Mouse (Mus musculus) megakaryocyte, embryonic 14.5 days (primary cell): ENCODE data around the gene Zscan26. TPM values are rescaled to one million over a fixed set of nuclear protein-coding genes. Genes with fewer than 3 reads are reported as not detected.
"Not testable (repeated sequence)": the region's sequence is repeated elsewhere in the genome, so short reads cannot be mapped to it uniquely, and the experiment has no call there.

ENCODE experiments used
- H3K27me3 ChIP-seq: replicated peaks from 2 replicates; pipeline ENCODE3; 2012; ENCODE audit warnings: inconsistent platforms
- H3K36me3 ChIP-seq: replicated peaks from 2 replicates; pipeline ENCODE3; 2012; ENCODE audit warnings: low read length, inconsistent platforms, mixed read lengths
- H3K4me1 ChIP-seq: 2 replicates; pipeline ENCODE4 v1.6.1; 2012; ENCODE audit warnings: inconsistent platforms
- H3K4me3 ChIP-seq: replicated peaks from 2 replicates; pipeline ENCODE3; 2012; ENCODE audit warnings: moderate library complexity, mild to moderate bottlenecking, inconsistent platforms
- H3K9me3 ChIP-seq: 2 replicates; pipeline ENCODE4 v1.6.1; 2012; ENCODE audit warnings: inconsistent platforms
- FLI1 ChIP-seq: IDR thresholded peaks from 2 replicates; pipeline ENCODE4 v1.6.1; 2012; ENCODE audit warnings: low read length, inconsistent platforms, mixed read lengths
- GATA1 ChIP-seq: IDR thresholded peaks from 3 replicates; pipeline ENCODE4 v1.6.1; 2012; ENCODE audit warnings: mixed read lengths, low read length, inconsistent platforms, borderline replicate concordance
- polyA plus RNA-seq: library from polyadenylated mRNA; stranded (reverse); fragments of >175 nt; gene quantifications from 2 replicates; pipeline ENCODE4 v1.2.3, GENCODE M21; 2012; ENCODE audit warnings: low replicate concordance; ENCODE audit not compliant: insufficient read depth

Gene Zscan26
- 0.70 TPM in 1 of 2 replicates, not detected in the other for polyA plus RNA-seq

- Histone ChIP-seq H3K36me3 (peaks cover 19% of the 10 kb centered on the region), H3K27me3 (peaks cover 19% of the 10 kb centered on the region), H3K4me3 (peak within 1 kb of the TSS; percentile 96), H3K9me3 (no peaks in the 10 kb centered on the region), H3K4me1 (peaks cover 24% of the 10 kb centered on the region)
- TF ChIP-seq FLI1, result no peak
- no peak for TF ChIP-seq GATA1
Observed at GRCm38 (mm10) chr13:21453449-21453848, at the start of gene Zscan26. Gene Zscan26, minus strand, starts transcription at chr13:21453730.

GRCm38 (mm10) chr13:21502296-21502695, 48.8 kb upstream of the Zscan26 start:
- Histone ChIP-seq H3K9me3 (no peaks in the 10 kb centered on the region), H3K36me3 (no peaks in the 10 kb centered on the region), H3K4me3 (no peak overlapping the region), H3K27me3 (no peaks in the 10 kb centered on the region), H3K4me1 (peaks cover 4% of the 10 kb centered on the region; the same call in 1 of the 2 replicates)
- no peak for TF ChIP-seq FLI1

GRCm38 (mm10) chr13:21501182-21501581, 47.7 kb upstream of the Zscan26 start, which contains the start of gene Gm11273:
Gene Gm11273, minus strand, starts transcription at chr13:21501418.
- not testable (repeated sequence) for H3K4me1 ChIP-seq, H3K4me3 ChIP-seq, H3K9me3 ChIP-seq, H3K36me3 ChIP-seq, H3K27me3 ChIP-seq

GRCm38 (mm10) chr13:21495080-21495479, 41.5 kb upstream of the Zscan26 start, which contains the start of gene AK157302:
Gene AK157302, plus strand, starts transcription at chr13:21495223.
- H3K4me3 ChIP-seq, result no peak within 1 kb of the TSS

GRCm38 (mm10) chr13:21492847-21493246, 39.3 kb upstream of the Zscan26 start:
- Histone ChIP-seq H3K4me1 (no peaks in the 10 kb centered on the region), H3K36me3 (no peaks in the 10 kb centered on the region), H3K27me3 (peaks cover 1% of the 10 kb centered on the region), H3K4me3 (no peak overlapping the region), H3K9me3 (0 out of 2 replicates have a peak, but pooled peaks cover 3% of the 10 kb centered on the region)
- TF ChIP-seq FLI1 (no peak), GATA1 (no peak)

More at GRCm38 (mm10) chr13:21495080-21495479, 41.5 kb upstream of the Zscan26 start, which contains the start of gene AK157302:
- H3K27me3 ChIP-seq, result peaks cover 1% of the 10 kb centered on the region
- H3K36me3 ChIP-seq, result no peaks in the 10 kb centered on the region
- H3K9me3 ChIP-seq, result no peaks in the 10 kb centered on the region
- TF ChIP-seq FLI1 (no peak), GATA1 (no peak)
- H3K4me1 ChIP-seq, result no peaks in the 10 kb centered on the region

- H3K4me3 ChIP-seq, result no peak overlapping the region
- TF ChIP-seq GATA1, result no peak
- TF ChIP-seq FLI1, result no peak
- H3K9me3 ChIP-seq, result peaks cover 9% of the 10 kb centered on the region
- peaks cover 7% of the 10 kb centered on the region for H3K36me3 ChIP-seq
- peaks cover 5% of the 10 kb centered on the region; the same call in 1 of the 2 replicates for H3K4me1 ChIP-seq
- peaks cover 1% of the 10 kb centered on the region for H3K27me3 ChIP-seq
Observed at GRCm38 (mm10) chr13:21486881-21487280, 33.4 kb upstream of the Zscan26 start.

GRCm38 (mm10) chr13:21478759-21479670, 25.5 kb upstream of the Zscan26 start, which contains the start of the genes Zkscan4 and Gm10065:
Gene Zkscan4, plus strand, starts transcription at chr13:21478907.
Gene Gm10065, minus strand, starts transcription at chr13:21479441.
- H3K27me3 ChIP-seq, H3K36me3 ChIP-seq, H3K9me3 ChIP-seq: not testable (repeated sequence)
- H3K4me3 ChIP-seq, result peak within 1 kb of the TSS; percentile 86
- H3K4me1 ChIP-seq, result peaks cover 26% of the 10 kb centered on the region

GRCm38 (mm10) chr13:21472427-21472826, 18.9 kb upstream of the Zscan26 start:
- no peak overlapping the region for H3K4me3 ChIP-seq
- H3K27me3 ChIP-seq, result peaks cover 15% of the 10 kb centered on the region
- TF ChIP-seq GATA1 (no peak), FLI1 (no peak)
- H3K4me1 ChIP-seq, result peaks cover 16% of the 10 kb centered on the region
- no peaks in the 10 kb centered on the region for H3K36me3 ChIP-seq
- no peaks in the 10 kb centered on the region for H3K9me3 ChIP-seq

- Histone ChIP-seq H3K4me3 (no peak overlapping the region), H3K27me3 (peaks cover 13% of the 10 kb centered on the region), H3K9me3 (no peaks in the 10 kb centered on the region), H3K4me1 (peaks cover 16% of the 10 kb centered on the region), H3K36me3 (no peaks in the 10 kb centered on the region)
- TF ChIP-seq GATA1 (no peak), FLI1 (no peak)
Observed at GRCm38 (mm10) chr13:21469097-21469496, 15.6 kb upstream of the Zscan26 start.
